Mouse (Mus musculus) brain, embryonic 14.5 days (tissue): ENCODE results near the gene Clec4d. TPM values are rescaled to one million over a fixed set of nuclear protein-coding genes. Genes with fewer than 3 reads are reported as not detected.
"Not testable (repeated sequence)": the region's sequence is repeated elsewhere in the genome, so short reads cannot be mapped to it uniquely, and the experiment has no call there.

Source experiments
- DNase-seq: peaks from one replicate; pipeline ENCODE4 v3.0.0-alpha.2; 2011; ENCODE audit warnings: low read depth
- CTCF ChIP-seq: fragments of 200-500 bp; IDR thresholded peaks from 2 replicates; pipeline ENCODE4 v1.5.1; 2012; ENCODE audit warnings: inconsistent platforms, mild to moderate bottlenecking, moderate library complexity, borderline replicate concordance; ENCODE audit not compliant: insufficient read depth, insufficient read length; ENCODE audit errors: extremely low read depth
- POLR2A ChIP-seq: fragments of 200-500 bp; IDR thresholded peaks from 2 replicates; pipeline ENCODE4 v1.6.1; 2012; ENCODE audit warnings: mild to moderate bottlenecking, inconsistent platforms, borderline replicate concordance; ENCODE audit not compliant: poor library complexity, insufficient read depth, insufficient read length, severe bottlenecking; ENCODE audit errors: extremely low read depth
- polyA plus RNA-seq: library from polyadenylated mRNA; depleted of rRNA; stranded (reverse); fragments of >200 nt; gene quantifications from 2 replicates; pipeline ENCODE4 v1.2.3, GENCODE M21; 2012; rRNA removed

The Clec4d gene
- polyA plus RNA-seq, 1 experiment, result 0.15 TPM

GRCm38 (mm10) chr6:123288931-123289330 is 27.0 kb downstream of the Clec4d start:
- DNase-seq, result no peak
- no peak for TF ChIP-seq POLR2A
- TF ChIP-seq CTCF, result no peak

- TF ChIP-seq POLR2A (no peak), CTCF (no peak)
- no peak for DNase-seq
These were observed 27.8 kb downstream of the Clec4d start, which contains the start of gene Clec4e for GRCm38 (mm10) chr6:123289753-123290152. Clec4e (minus strand) TSS chr6:123289870.

GRCm38 (mm10) chr6:123292751-123293400 is 31.0 kb downstream of the Clec4d start:
- DNase-seq, result no peak
- no peak for TF ChIP-seq POLR2A
- TF ChIP-seq CTCF, result no peak

- not testable (repeated sequence) for DNase-seq
These were observed 31.6 kb downstream of the Clec4d start for GRCm38 (mm10) chr6:123293509-123293908.

GRCm38 (mm10) chr6:123296687-123297086 is 34.8 kb downstream of the Clec4d start:
- TF ChIP-seq POLR2A (no peak), CTCF (no peak)
- DNase-seq, result no peak

- not testable (repeated sequence) for DNase-seq
These were observed 44.4 kb downstream of the Clec4d start for GRCm38 (mm10) chr6:123306315-123306714.

GRCm38 (mm10) chr6:123308033-123308432 is 46.1 kb downstream of the Clec4d start, which contains the start of gene Vmn2r19:
Vmn2r19 (plus strand) TSS chr6:123308333.
- DNase-seq, result no peak
- TF ChIP-seq CTCF, result no peak
- TF ChIP-seq POLR2A, result no peak

Other genes with a start within 250 kb of the Clec4d start
- gene Clec4b1, start 212.1 kb upstream of the Clec4d start, polyA plus RNA-seq, result not detected in 2 replicates
- gene Clec4a2, start 155.7 kb upstream of the Clec4d start, polyA plus RNA-seq, result 0.52 and 0.70 TPM in 2 replicates
- gene Clec4b2, start 89.2 kb upstream of the Clec4d start, polyA plus RNA-seq, result not detected in 2 replicates
- 0.38 and 0.82 TPM in 2 replicates for gene Clec4n, start 32.3 kb upstream of the Clec4d start, polyA plus RNA-seq
- gene Clec4e, start 27.8 kb downstream of the Clec4d start, polyA plus RNA-seq, result not detected in 2 replicates
- not detected in 2 replicates for gene Vmn2r19, start 46.2 kb downstream of the Clec4d start, polyA plus RNA-seq
- not detected in 2 replicates for gene Vmn2r20, start 156.0 kb downstream of the Clec4d start, polyA plus RNA-seq